Mouse (Mus musculus) heart, embryonic 10.5 days (tissue): ENCODE measurements around the gene Spg7. TPM values are rescaled to one million over a fixed set of nuclear protein-coding genes. Genes with fewer than 3 reads are reported as not detected.
"Not testable (repeated sequence)": the region's sequence is repeated elsewhere in the genome, so short reads cannot be mapped to it uniquely, and the experiment has no call there.

Source experiments
- DNase-seq: peaks from one replicate; pipeline ENCODE4 v3.0.0-alpha.2; 2017; ENCODE audit warnings: low spot score
- H3K27ac ChIP-seq: fragments of 300-500 bp; sonication (generic); 2 replicates; pipeline ENCODE4 v1.5.1; 2016; ENCODE audit warnings: mild to moderate bottlenecking
- H3K27me3 ChIP-seq: fragments of 300-500 bp; sonication (generic); 2 replicates; pipeline ENCODE4 v1.6.1; 2016; ENCODE audit warnings: mild to moderate bottlenecking; ENCODE audit not compliant: poor library complexity, insufficient read depth, severe bottlenecking
- H3K36me3 ChIP-seq: fragments of 300-500 bp; sonication (generic); 2 replicates; pipeline ENCODE4 v1.6.1; 2016; ENCODE audit warnings: mild to moderate bottlenecking, moderate library complexity
- H3K4me1 ChIP-seq: fragments of 300-500 bp; sonication (generic); 2 replicates; pipeline ENCODE4 v1.6.1; 2016; ENCODE audit warnings: mild to moderate bottlenecking
- H3K4me3 ChIP-seq: fragments of 300-500 bp; sonication (generic); 2 replicates; pipeline ENCODE4 v1.5.1; 2016; ENCODE audit warnings: mild to moderate bottlenecking, moderate library complexity
- H3K9me3 ChIP-seq: fragments of 300-500 bp; sonication (generic); 2 replicates; pipeline ENCODE4 v1.6.1; 2016; ENCODE audit warnings: mild to moderate bottlenecking, moderate library complexity
- WGBS: fragments of 180-500 bp; shearing (Covaris S2); methylation state at CpG from one replicate; pipeline ENCODE4 v1.1.7; 2016; 5-methylcytosine and 5-hydroxymethylcytosine counted together
- polyA plus RNA-seq: library from polyadenylated mRNA; unstranded; fragments of >200 nt; fragmentation: Nextera tagmentation; extraction: Ambion mirVana; gene quantifications from 2 replicates; pipeline ENCODE4 v1.2.1, GENCODE M21; 2016

The Spg7 gene
- polyA plus RNA-seq, 1 experiment from 2014 or later = 57.4 TPM

- H3K9me3 ChIP-seq = no peaks in the 10 kb centered on the region
- peak overlapping the region; percentile 100 for H3K27ac ChIP-seq
- peak overlapping the region; percentile 100 for H3K4me3 ChIP-seq
- 0 out of 2 replicates have a peak, but pooled peaks cover 6% of the 10 kb centered on the region for H3K36me3 ChIP-seq
- 22% methylated on average over 22 of the region's 22 CpGs for WGBS
- no peak for DNase-seq
- no peaks in the 10 kb centered on the region for H3K27me3 ChIP-seq
- peaks cover 30% of the 10 kb centered on the region for H3K4me1 ChIP-seq
Measured at GRCm38 (mm10) chr8:123042974-123043625, 19.6 kb upstream of the Spg7 start.

GRCm38 (mm10) chr8:123043941-123044340 lies 18.8 kb upstream of the Spg7 start:
- H3K9me3 ChIP-seq = no peaks in the 10 kb centered on the region
- no peak overlapping the region for H3K27ac ChIP-seq
- H3K36me3 ChIP-seq = 0 out of 2 replicates have a peak, but pooled peaks cover 6% of the 10 kb centered on the region
- H3K4me3 ChIP-seq = 0 out of 2 replicates have a peak overlapping the region, but pooled peaks have one; percentile 100
- WGBS = 90% methylated on average over 3 of the region's 3 CpGs
- peaks cover 26% of the 10 kb centered on the region for H3K4me1 ChIP-seq
- DNase-seq = no peak
- H3K27me3 ChIP-seq = no peaks in the 10 kb centered on the region

- H3K27ac ChIP-seq, H3K4me3 ChIP-seq, H3K27me3 ChIP-seq, DNase-seq, H3K36me3 ChIP-seq, H3K9me3 ChIP-seq: not testable (repeated sequence)
- 93% methylated on average over 23 of the region's 23 CpGs for WGBS
- H3K4me1 ChIP-seq = peaks cover 18% of the 10 kb centered on the region
Measured at GRCm38 (mm10) chr8:123044743-123045425, 17.9 kb upstream of the Spg7 start.

- no peaks in the 10 kb centered on the region for H3K9me3 ChIP-seq
- DNase-seq = no peak
- no peaks in the 10 kb centered on the region for H3K27me3 ChIP-seq
- H3K4me1 ChIP-seq = peaks cover 13% of the 10 kb centered on the region
- no peak overlapping the region for H3K4me3 ChIP-seq
- no peak overlapping the region for H3K27ac ChIP-seq
- H3K36me3 ChIP-seq = 0 out of 2 replicates have a peak, but pooled peaks cover 6% of the 10 kb centered on the region
- WGBS = 80% methylated on average over 4 of the region's 4 CpGs
Measured at GRCm38 (mm10) chr8:123046706-123047105, 16.0 kb upstream of the Spg7 start.

- Histone ChIP-seq H3K4me3 (no peak overlapping the region), H3K9me3 (no peaks in the 10 kb centered on the region), H3K36me3 (0 out of 2 replicates have a peak, but pooled peaks cover 6% of the 10 kb centered on the region), H3K27ac (no peak overlapping the region), H3K27me3 (no peaks in the 10 kb centered on the region), H3K4me1 (peaks cover 13% of the 10 kb centered on the region)
- no peak for DNase-seq
- WGBS = 90% methylated on average over 7 of the region's 7 CpGs
Measured at GRCm38 (mm10) chr8:123047827-123048226, 14.9 kb upstream of the Spg7 start.

- Histone ChIP-seq H3K4me3 (no peak overlapping the region), H3K27ac (no peak overlapping the region), H3K4me1 (peaks cover 10% of the 10 kb centered on the region), H3K36me3 (0 out of 2 replicates have a peak, but pooled peaks cover 6% of the 10 kb centered on the region), H3K27me3 (no peaks in the 10 kb centered on the region), H3K9me3 (no peaks in the 10 kb centered on the region)
- 84% methylated on average over 7 of the region's 7 CpGs for WGBS
- DNase-seq = no peak
Measured at GRCm38 (mm10) chr8:123048402-123048801, 14.3 kb upstream of the Spg7 start.

GRCm38 (mm10) chr8:123051458-123051857 lies 11.3 kb upstream of the Spg7 start:
- DNase-seq = no peak
- Histone ChIP-seq H3K4me1 (peaks cover 4% of the 10 kb centered on the region; the same call in 1 of the 2 replicates), H3K9me3 (no peaks in the 10 kb centered on the region), H3K36me3 (no peaks in the 10 kb centered on the region), H3K27me3 (no peaks in the 10 kb centered on the region), H3K27ac (no peak overlapping the region), H3K4me3 (no peak overlapping the region)
- 65% methylated on average over 5 of the region's 5 CpGs for WGBS

GRCm38 (mm10) chr8:123064072-123064471 lies 1.3 kb downstream of the Spg7 start:
- Histone ChIP-seq H3K4me3 (peak overlapping the region; percentile 93; the same call in 1 of the 2 replicates), H3K27me3 (no peaks in the 10 kb centered on the region), H3K4me1 (peaks cover 25% of the 10 kb centered on the region), H3K27ac (peak overlapping the region; percentile 99), H3K36me3 (peaks cover 19% of the 10 kb centered on the region), H3K9me3 (no peaks in the 10 kb centered on the region)
- 89% methylated on average over 4 of the region's 4 CpGs for WGBS
- DNase-seq = no peak

GRCm38 (mm10) chr8:123064809-123065213 lies 2.1 kb downstream of the Spg7 start:
- peaks cover 22% of the 10 kb centered on the region for H3K36me3 ChIP-seq
- no peak for DNase-seq
- WGBS = 3% methylated on average over 14 of the region's 14 CpGs
- no peaks in the 10 kb centered on the region for H3K9me3 ChIP-seq
- H3K4me3 ChIP-seq = peak overlapping the region; percentile 93
- peak overlapping the region; percentile 99 for H3K27ac ChIP-seq
- no peaks in the 10 kb centered on the region for H3K27me3 ChIP-seq
- H3K4me1 ChIP-seq = peaks cover 25% of the 10 kb centered on the region

GRCm38 (mm10) chr8:123065214-123066100 lies 2.7 kb downstream of the Spg7 start:
- peak; percentile 97 for DNase-seq
- Histone ChIP-seq H3K27me3 (no peaks in the 10 kb centered on the region), H3K36me3 (peaks cover 28% of the 10 kb centered on the region), H3K4me1 (peaks cover 25% of the 10 kb centered on the region), H3K27ac (peak overlapping the region; percentile 99), H3K4me3 (peak overlapping the region; percentile 93), H3K9me3 (no peaks in the 10 kb centered on the region)
- under 1% methylated on average over 84 of the region's 84 CpGs for WGBS

GRCm38 (mm10) chr8:123066101-123066683 lies 3.5 kb downstream of the Spg7 start:
- peak overlapping the region; percentile 93 for H3K4me3 ChIP-seq
- peaks cover 25% of the 10 kb centered on the region for H3K4me1 ChIP-seq
- DNase-seq = no peak
- H3K27ac ChIP-seq = peak overlapping the region; percentile 99
- no peaks in the 10 kb centered on the region for H3K9me3 ChIP-seq
- WGBS = 38% methylated on average over 7 of the region's 7 CpGs
- no peaks in the 10 kb centered on the region for H3K27me3 ChIP-seq
- peaks cover 33% of the 10 kb centered on the region for H3K36me3 ChIP-seq

- WGBS = 67% methylated on average over 4 of the region's 4 CpGs
- Histone ChIP-seq H3K4me1 (peaks cover 14% of the 10 kb centered on the region), H3K27ac (no peak overlapping the region), H3K9me3 (no peaks in the 10 kb centered on the region), H3K36me3 (peaks cover 78% of the 10 kb centered on the region), H3K4me3 (no peak overlapping the region), H3K27me3 (no peaks in the 10 kb centered on the region)
- no peak for DNase-seq
Measured at GRCm38 (mm10) chr8:123071176-123071575, 8.4 kb downstream of the Spg7 start.
